Mouse (Mus musculus) forebrain, postnatal 0 days (tissue): ENCODE results near the gene Slc35f4. TPM values are rescaled to one million over a fixed set of nuclear protein-coding genes. Genes with fewer than 3 reads are reported as not detected.

ENCODE experiments used
- ATAC-seq: fragments of 200-750 bp; cut with Nextera tagmentation; 2 replicates; pipeline ENCODE4 v1.8.0; 2017; ENCODE audit warnings: mild to moderate bottlenecking, moderate library complexity
- DNase-seq: peaks from one replicate; pipeline ENCODE4 v3.0.0-alpha.2; 2015
- H3K27ac ChIP-seq: fragments of 300-500 bp; sonication (generic); 2 replicates; pipeline ENCODE4 v1.5.1; 2014; ENCODE audit warnings: low read depth, mild to moderate bottlenecking, antibody characterized with exemption, low read length, moderate library complexity, mixed read lengths
- H3K27me3 ChIP-seq: fragments of 300-500 bp; sonication (generic); 2 replicates; pipeline ENCODE4 v1.6.1; 2014; ENCODE audit warnings: mild to moderate bottlenecking, low read length, mixed read lengths; ENCODE audit not compliant: insufficient read depth
- H3K36me3 ChIP-seq: fragments of 300-500 bp; sonication (generic); 2 replicates; pipeline ENCODE4 v1.6.1; 2014; ENCODE audit warnings: mild to moderate bottlenecking, moderate library complexity; ENCODE audit not compliant: insufficient read depth
- H3K4me1 ChIP-seq: fragments of 300-500 bp; sonication (generic); 2 replicates; pipeline ENCODE4 v1.6.1; 2014; ENCODE audit warnings: antibody characterized with exemption; ENCODE audit not compliant: insufficient read depth
- H3K4me2 ChIP-seq: fragments of 300-500 bp; sonication (generic); 2 replicates; pipeline ENCODE4 v1.6.1; 2014; ENCODE audit warnings: low read depth, mild to moderate bottlenecking, moderate library complexity
- H3K4me3 ChIP-seq: fragments of 300-500 bp; sonication (generic); 2 replicates; pipeline ENCODE4 v1.5.1; 2014; ENCODE audit warnings: low read depth, low read length, mixed read lengths
- H3K9ac ChIP-seq: fragments of 300-500 bp; sonication (generic); 2 replicates; pipeline ENCODE4 v1.6.1; 2014; ENCODE audit warnings: mild to moderate bottlenecking
- H3K9me3 ChIP-seq: fragments of 300-500 bp; sonication (generic); 2 replicates; pipeline ENCODE4 v1.6.1; 2016; ENCODE audit warnings: low read length
- CTCF ChIP-seq: sonication (generic); IDR thresholded peaks from 2 replicates; pipeline ENCODE4 v1.5.1; 2016; ENCODE audit warnings: antibody characterized with exemption, control low read depth, low read depth
- WGBS: fragments of 180-500 bp; shearing (Covaris S2); extraction: QIAGEN DNeasy Blood & Tissue Kit; methylation state at CpG from one replicate; pipeline ENCODE4 v1.1.7; 2014; 5-methylcytosine and 5-hydroxymethylcytosine counted together
- polyA plus RNA-seq: library from polyadenylated mRNA; unstranded; fragments of >200 nt; fragmentation: Nextera tagmentation; extraction: Ambion mirVana; gene quantifications from 2 replicates; pipeline ENCODE4 v1.2.1, GENCODE M21; 2015
- total RNA-seq: library from RNA; depleted of rRNA; stranded (reverse); fragments of >200 nt; gene quantifications from 2 replicates; pipeline ENCODE4 v1.2.3, GENCODE M21; 2014

The Slc35f4 gene
- total and polyA plus RNA-seq, 2 experiments from 2014 or later, result 14.9 to 16.1 TPM

DNA sequence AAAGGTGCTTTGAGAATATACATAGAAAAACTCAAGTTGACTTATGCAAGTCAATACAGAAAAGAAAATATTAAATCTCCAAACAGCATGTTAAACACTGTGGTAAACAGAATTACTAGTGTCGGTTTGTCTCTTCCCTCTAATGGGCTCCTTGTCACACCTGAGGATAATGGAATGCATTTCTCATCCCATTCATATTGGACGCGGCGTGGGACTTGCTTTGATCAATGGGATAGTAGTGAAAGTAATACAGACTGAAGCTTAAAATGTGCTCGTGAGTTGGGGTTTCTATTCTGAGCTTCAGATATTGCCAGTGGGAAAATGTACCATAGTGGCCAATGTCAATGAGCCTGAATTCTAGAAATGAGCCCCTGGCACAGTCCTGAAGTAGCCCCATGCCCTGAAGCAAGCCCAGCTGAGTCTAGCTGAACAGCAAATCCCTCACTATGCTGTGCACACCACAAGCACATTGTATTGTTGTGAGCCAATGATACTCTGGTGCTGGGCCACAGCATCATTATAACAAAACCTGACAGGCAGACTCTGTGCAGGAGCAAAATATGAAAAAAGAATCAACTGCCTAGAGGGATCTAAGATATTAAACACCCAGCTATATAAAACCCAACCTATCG lies 71.4 kb downstream of the Slc35f4 start:
- ATAC-seq (no peak), DNase-seq (no peak)
- Histone ChIP-seq H3K27me3 (no peaks in the 10 kb centered on the region), H3K4me1 (no peaks in the 10 kb centered on the region), H3K9ac (no peak overlapping the region), H3K27ac (no peak overlapping the region), H3K4me2 (no peak overlapping the region), H3K4me3 (no peak overlapping the region), H3K9me3 (no peaks in the 10 kb centered on the region), H3K36me3 (no peaks in the 10 kb centered on the region)
- no peak for TF ChIP-seq CTCF
- 71% methylated on average over 6 of the region's 6 CpGs for WGBS

- Histone ChIP-seq H3K36me3 (no peaks in the 10 kb centered on the region), H3K27me3 (no peaks in the 10 kb centered on the region), H3K27ac (no peak overlapping the region), H3K4me2 (no peak overlapping the region), H3K9ac (no peak overlapping the region), H3K4me3 (no peak overlapping the region), H3K4me1 (no peaks in the 10 kb centered on the region), H3K9me3 (no peaks in the 10 kb centered on the region)
- ATAC-seq, result no peak
- no peak for TF ChIP-seq CTCF
- DNase-seq, result no peak
- 14% methylated on average over 3 of the region's 3 CpGs for WGBS
These were observed 72.1 kb downstream of the Slc35f4 start for GRCm38 (mm10) chr14:49453782-49454181.

- Histone ChIP-seq H3K27ac (no peak overlapping the region), H3K4me1 (no peaks in the 10 kb centered on the region), H3K4me2 (no peak overlapping the region), H3K27me3 (no peaks in the 10 kb centered on the region), H3K9ac (no peak overlapping the region), H3K4me3 (no peak overlapping the region), H3K36me3 (no peaks in the 10 kb centered on the region), H3K9me3 (no peaks in the 10 kb centered on the region)
- ATAC-seq (0 out of 2 replicates have a peak, but pooled peaks have one; percentile 23), DNase-seq (no peak)
- TF ChIP-seq CTCF, result no peak
- WGBS, result 10% methylated on average over 7 of the region's 7 CpGs
These were observed 78.2 kb downstream of the Slc35f4 start for GRCm38 (mm10) chr14:49447669-49448068.

DNA sequence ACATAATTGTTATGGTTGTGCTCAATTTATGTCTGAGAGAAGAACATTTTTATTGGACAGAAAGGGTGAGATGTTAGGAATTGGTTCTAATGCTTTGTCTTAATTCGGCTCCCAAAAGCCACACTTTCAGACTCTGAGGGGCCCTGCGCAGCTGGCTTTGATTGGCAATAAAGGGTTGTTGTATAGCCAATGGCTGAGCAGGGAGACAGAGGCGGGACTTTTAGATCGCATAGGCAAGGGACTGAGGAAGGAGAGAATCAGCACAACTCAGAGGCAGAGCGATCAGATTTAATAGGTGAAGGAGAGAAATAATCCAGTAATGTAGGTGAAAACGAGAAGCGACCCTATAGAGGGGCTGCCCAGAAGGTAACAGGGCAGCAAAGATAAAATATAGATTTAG lies 79.4 kb downstream of the Slc35f4 start:
- Histone ChIP-seq H3K36me3 (no peaks in the 10 kb centered on the region), H3K9ac (no peak overlapping the region), H3K4me3 (no peak overlapping the region), H3K4me2 (no peak overlapping the region), H3K4me1 (no peaks in the 10 kb centered on the region), H3K27ac (no peak overlapping the region), H3K9me3 (no peaks in the 10 kb centered on the region), H3K27me3 (no peaks in the 10 kb centered on the region)
- ATAC-seq (no peak), DNase-seq (no peak)
- no peak for TF ChIP-seq CTCF
- WGBS, result 47% methylated on average over 7 of the region's 7 CpGs

- H3K4me2 ChIP-seq, result no peak overlapping the region
- H3K4me3 ChIP-seq, result no peak overlapping the region
- no peaks in the 10 kb centered on the region for H3K9me3 ChIP-seq
- no peak for TF ChIP-seq CTCF
- no peaks in the 10 kb centered on the region for H3K4me1 ChIP-seq
- 85% methylated on average over 3 of the region's 3 CpGs for WGBS
- no peaks in the 10 kb centered on the region for H3K36me3 ChIP-seq
- no peak overlapping the region for H3K9ac ChIP-seq
- no peak for ATAC-seq
- H3K27me3 ChIP-seq, result no peaks in the 10 kb centered on the region
- no peak overlapping the region for H3K27ac ChIP-seq
- no peak for DNase-seq
These were observed 89.0 kb downstream of the Slc35f4 start for GRCm38 (mm10) chr14:49436811-49437210.

GRCm38 (mm10) chr14:49431821-49432220 lies 94.0 kb downstream of the Slc35f4 start:
- Histone ChIP-seq H3K27me3 (no peaks in the 10 kb centered on the region), H3K36me3 (no peaks in the 10 kb centered on the region), H3K4me3 (no peak overlapping the region), H3K4me1 (no peaks in the 10 kb centered on the region), H3K9ac (no peak overlapping the region), H3K4me2 (no peak overlapping the region), H3K27ac (no peak overlapping the region), H3K9me3 (no peaks in the 10 kb centered on the region)
- no peak for DNase-seq
- no peak for ATAC-seq
- WGBS, result 82% methylated on average over 5 of the region's 5 CpGs
- no peak for TF ChIP-seq CTCF

DNA sequence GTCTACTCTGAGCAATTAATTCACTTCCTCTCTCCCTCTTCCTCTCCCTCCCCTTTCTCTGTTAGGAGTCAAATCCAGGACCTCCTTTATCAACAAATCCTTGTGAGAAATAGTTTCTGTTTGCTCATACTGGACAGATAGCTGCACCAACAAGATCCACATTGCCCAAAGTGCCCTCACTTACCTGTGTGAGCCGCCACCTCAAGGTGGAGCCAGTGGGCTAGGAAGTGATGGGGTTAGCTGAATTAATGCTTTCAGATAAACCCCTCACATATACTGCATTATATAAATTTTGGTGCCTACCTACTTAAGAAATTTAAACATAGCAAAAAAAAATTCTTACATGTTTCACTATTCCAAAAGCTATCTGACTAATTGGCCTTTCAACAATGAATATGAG lies 133.4 kb downstream of the Slc35f4 start:
- Histone ChIP-seq H3K9me3 (no peaks in the 10 kb centered on the region), H3K27ac (no peak overlapping the region), H3K9ac (no peak overlapping the region), H3K4me3 (no peak overlapping the region), H3K36me3 (no peaks in the 10 kb centered on the region), H3K4me2 (no peak overlapping the region), H3K4me1 (no peaks in the 10 kb centered on the region), H3K27me3 (no peaks in the 10 kb centered on the region)
- ATAC-seq (no peak), DNase-seq (no peak)
- 45% methylated on average over 1 of the region's 1 CpGs for WGBS
- peak; percentile 40 for TF ChIP-seq CTCF
